21 mouse cellular contexts compared by ENCODE assay signal in the genomic region with DNA sequence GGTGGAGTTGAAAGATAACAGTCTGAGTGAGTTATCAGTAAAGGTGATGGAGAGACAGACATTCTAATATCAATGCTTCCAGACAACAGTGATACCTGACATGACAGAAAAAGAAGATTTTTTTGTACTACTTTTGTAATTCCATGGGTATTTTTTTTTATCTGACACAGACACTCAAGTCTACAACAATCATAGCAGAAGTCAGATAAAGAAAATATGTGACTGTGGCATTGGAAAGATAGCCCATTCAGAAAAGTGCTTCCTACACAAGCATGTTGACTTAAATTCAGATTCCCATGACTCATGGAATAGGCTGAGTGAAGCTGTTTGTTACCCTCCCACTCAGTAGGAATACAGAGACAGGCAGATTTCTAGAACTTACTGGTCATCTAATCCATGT.
A peak's percentile ranks its signal among the peaks of the same experiment; 100 is the strongest.
DNase-seq lines count a peak whose midpoint lies in the region; ATAC-seq and TF ChIP-seq lines count a peak whose summit lies in the region.
"Had no signal": no experiment of that assay in that cellular context is flagged by ENCODE, and none has a peak within 500 bp of the region (broad histone marks: within the 10 kb centered on the region; RNA-seq: fewer than 3 reads in every experiment).

No protein-coding gene starts in this region.

- no peak for DNase-seq in MEL (ENCODE audit: low read depth, low spot score)
- peak; percentile 1 for DNase-seq in brain, adult 2 months (ENCODE audit: low read depth, low spot score)
- DNase-seq: adrenal gland, adult 2 months; adrenal gland, adult 8-10 months; adrenal gland, postnatal 10 days; adrenal gland, postnatal 14 days; adrenal gland, postnatal 25 days; adrenal gland, postnatal 36 days; B cell, adult 2 months; cerebellum, adult 11 months; cerebellum, adult 11-12 months; cerebellum, adult 18-20 months; cerebellum, adult 2 months; cerebellum, adult 8-10 months had no signal

- no peak overlapping the region for H3K4me3 ChIP-seq in MEL (ENCODE audit: control insufficient read depth in 1 of 2, insufficient read depth in 1 of 2, low read depth in 2 of 2, low read length in 2 of 2)
- H3K4me3 ChIP-seq in intestine, postnatal 0 days (ENCODE audit: low read depth, low read length) = no peak overlapping the region

- no peaks in the 10 kb centered on the region for H3K79me2 ChIP-seq in MEL (ENCODE audit: control insufficient read depth, insufficient read depth, low read length, poor library complexity)

- no peaks in the 10 kb centered on the region for H3K9me3 ChIP-seq in MEL (replicated peaks; ENCODE audit: insufficient read depth, low read length)
- no peaks in the 10 kb centered on the region for H3K9me3 ChIP-seq in intestine, postnatal 0 days (ENCODE audit: control insufficient read depth)

- H3K36me3 ChIP-seq in MEL (ENCODE audit: control insufficient read depth in 1 of 2, insufficient read depth in 2 of 2, low read length in 2 of 2) = peaks cover 0 to 3% of the 10 kb centered on the region in 2 experiments; a peak in 2 of 4 replicates
- no peaks in the 10 kb centered on the region for H3K36me3 ChIP-seq in intestine, postnatal 0 days (ENCODE audit: control insufficient read depth, insufficient read depth)
- H3K36me3 ChIP-seq: G1E had no signal

- peak in 1 of 2 experiments; percentile 52; a peak in 1 of 4 replicates for TF ChIP-seq EP300 in MEL (IDR thresholded peaks at IDR 0.05; ENCODE audit: low read depth in 1 of 2, low read length in 2 of 2)

- TF ChIP-seq POLR2A in MEL (IDR thresholded peaks at IDR 0.05; ENCODE audit: control insufficient read depth in 1 of 2, insufficient read depth in 1 of 2, low read depth in 1 of 2, low read length in 2 of 2, poor library complexity in 1 of 2) = no peak

- TF ChIP-seq CTCF in MEL (IDR thresholded peaks at IDR 0.05 in 2 of 3, conservative IDR thresholded peaks at IDR 0.05 in 1 of 3; ENCODE audit: control insufficient read depth in 1 of 3, insufficient read depth in 1 of 3, low read depth in 2 of 3, low read length in 3 of 3, poor library complexity in 1 of 3, severe bottlenecking in 1 of 3) = no peak
- no peak for TF ChIP-seq CTCF in intestine, postnatal 0 days (IDR thresholded peaks at IDR 0.05; ENCODE audit: low read depth)

- no peak overlapping the region for H3K27ac ChIP-seq in MEL (ENCODE audit: control insufficient read depth, low read depth, low read length)
- H3K27ac ChIP-seq in intestine, postnatal 0 days (ENCODE audit: low read depth, low read length) = no peak overlapping the region

- no peak overlapping the region for H3K9ac ChIP-seq in MEL (ENCODE audit: control insufficient read depth, low read depth, low read length, poor library complexity, severe bottlenecking)
- H3K9ac ChIP-seq in intestine, postnatal 0 days (ENCODE audit: low read depth, low read length) = no peak overlapping the region

- peaks cover 0 to 2% of the 10 kb centered on the region in 2 experiments; a peak in 1 of 4 replicates for H3K4me1 ChIP-seq in MEL (ENCODE audit: control insufficient read depth in 1 of 2, insufficient read depth in 2 of 2, low read length in 2 of 2)
- no peaks in the 10 kb centered on the region for H3K4me1 ChIP-seq in intestine, postnatal 0 days (replicated peaks; ENCODE audit: control insufficient read depth, insufficient read depth, low read length)

- TF ChIP-seq RAD21 in MEL (IDR thresholded peaks at IDR 0.05; ENCODE audit: low read depth, low read length) = no peak

- no peak overlapping the region for H3K4me2 ChIP-seq in intestine, postnatal 0 days (replicated peaks; ENCODE audit: low read depth)

- no peaks in the 10 kb centered on the region for H3K27me3 ChIP-seq in MEL (ENCODE audit: control insufficient read depth in 1 of 2, insufficient read depth in 2 of 2, low read length in 2 of 2)
- no peaks in the 10 kb centered on the region for H3K27me3 ChIP-seq in intestine, postnatal 0 days (replicated peaks; ENCODE audit: control insufficient read depth, insufficient read depth, low read length)
- H3K27me3 ChIP-seq: CH12.LX, Patski had no signal

- no peak for ATAC-seq in megakaryocyte-erythroid progenitor cell, adult 5-6 weeks (replicated peaks; ENCODE audit: low FRiP score, low TSS enrichment, poor library complexity, severe bottlenecking)
- no peak for ATAC-seq in intestine, postnatal 0 days
- ATAC-seq: activated CD4-positive, CD25-positive, alpha-beta regulatory T cell, adult 4 months; CD4-positive, CD25-positive, alpha-beta regulatory T cell, adult 4 months; Patski had no signal

TF ChIP-seq in MEL, 35 proteins besides CTCF, POLR2A, EP300 and RAD21:
- TF ChIP-seq MEF2A (IDR thresholded peaks at IDR 0.05; ENCODE audit: extremely low read depth, insufficient replicate concordance, low read depth, low read length, poor library complexity, severe bottlenecking) (no peak), TCF12 (IDR thresholded peaks at IDR 0.05; ENCODE audit: low read depth, low read length) (peak; percentile 66; the same call in 1 of the 2 replicates), ZNF384 (IDR thresholded peaks at IDR 0.05; ENCODE audit: low read depth, low read length) (peak; percentile 35; the same call in 1 of the 2 replicates), TBP (IDR thresholded peaks at IDR 0.05; ENCODE audit: low read depth, low read length) (no peak), SIN3A (IDR thresholded peaks at IDR 0.05; ENCODE audit: low read length) (no peak), HCFC1 (IDR thresholded peaks at IDR 0.05; ENCODE audit: low read depth, low read length) (no peak), POLR2AphosphoS5 (IDR thresholded peaks at IDR 0.05; ENCODE audit: borderline replicate concordance, low read depth, low read length) (no peak), CHD1 (IDR thresholded peaks at IDR 0.05; ENCODE audit: low read depth, low read length) (no peak), RCOR1 (IDR thresholded peaks at IDR 0.05; ENCODE audit: low read depth, low read length) (0 out of 2 replicates have a peak, but pooled peaks have one; percentile 31), GATA1 (IDR thresholded peaks at IDR 0.05; ENCODE audit: low read depth, low read length) (0 out of 2 replicates have a peak, but pooled peaks have one; percentile 14), TAL1 (IDR thresholded peaks at IDR 0.05; ENCODE audit: low read length) (no peak), E2F4 (IDR thresholded peaks at IDR 0.05; ENCODE audit: borderline replicate concordance, low read depth, low read length) (no peak), NELFE (IDR thresholded peaks at IDR 0.05; ENCODE audit: low read depth, low read length) (no peak), BHLHE40 (IDR thresholded peaks at IDR 0.05; ENCODE audit: borderline replicate concordance, low read depth, low read length) (no peak)
TF ChIP-seq in MEL: peak in this region for 4.
